Mouse (Mus musculus) lung, adult 2 months (tissue): ENCODE measurements around the gene Hoxa5. TPM values are rescaled to one million over a fixed set of nuclear protein-coding genes. Genes with fewer than 3 reads are reported as not detected.

Source experiments
- DNase-seq: peaks from one replicate; pipeline ENCODE4 v3.0.0; 2022
- H3K4me1 ChIP-seq: fragments of 200-500 bp; 2 replicates; pipeline ENCODE4 v1.6.1; 2011; ENCODE audit warnings: low read length; ENCODE audit not compliant: control insufficient read depth, insufficient read depth
- H3K4me3 ChIP-seq: fragments of 200-500 bp; replicated peaks from 2 replicates; pipeline ENCODE3; 2011; ENCODE audit warnings: low read depth, mild to moderate bottlenecking, control low read depth, low read length; ENCODE audit errors: extremely low read depth
- CTCF ChIP-seq: fragments of 200-500 bp; IDR thresholded peaks from 2 replicates; pipeline ENCODE4 v1.5.1; 2011; ENCODE audit warnings: mild to moderate bottlenecking, low read length, control low read depth; ENCODE audit not compliant: insufficient read depth
- POLR2A ChIP-seq: fragments of 200-500 bp; IDR thresholded peaks from 2 replicates; pipeline ENCODE4 v1.6.1; 2011; ENCODE audit warnings: low read depth, mild to moderate bottlenecking, control low read depth, low read length, borderline replicate concordance; ENCODE audit errors: extremely low read depth
- WGBS: fragments of 180-500 bp; shearing (Covaris S2); methylation state at CpG from one replicate; pipeline ENCODE4 v1.1.7; 2018; 5-methylcytosine and 5-hydroxymethylcytosine counted together
- polyA plus RNA-seq: library from polyadenylated mRNA; depleted of rRNA; stranded (reverse); fragments of >200 nt; gene quantifications from 2 replicates; pipeline ENCODE4 v1.2.3, GENCODE M21; 2012

The Hoxa5 gene
- polyA plus RNA-seq, 1 experiment = 29.1 TPM

GRCm38 (mm10) chr6:52247766-52248637, 43.6 kb upstream of the Hoxa5 start:
- no peak for DNase-seq
- no peak overlapping the region for H3K4me3 ChIP-seq
- 5% methylated on average over 23 of the region's 23 CpGs for WGBS
- H3K4me1 ChIP-seq = peaks cover 2% of the 10 kb centered on the region
- no peak for TF ChIP-seq CTCF
- TF ChIP-seq POLR2A = no peak

GRCm38 (mm10) chr6:52246916-52247315, 42.5 kb upstream of the Hoxa5 start:
- 8% methylated on average over 3 of the region's 3 CpGs for WGBS
- Histone ChIP-seq H3K4me1 (peaks cover 2% of the 10 kb centered on the region), H3K4me3 (no peak overlapping the region)
- TF ChIP-seq CTCF = no peak
- TF ChIP-seq POLR2A = no peak
- DNase-seq = no peak

DNA sequence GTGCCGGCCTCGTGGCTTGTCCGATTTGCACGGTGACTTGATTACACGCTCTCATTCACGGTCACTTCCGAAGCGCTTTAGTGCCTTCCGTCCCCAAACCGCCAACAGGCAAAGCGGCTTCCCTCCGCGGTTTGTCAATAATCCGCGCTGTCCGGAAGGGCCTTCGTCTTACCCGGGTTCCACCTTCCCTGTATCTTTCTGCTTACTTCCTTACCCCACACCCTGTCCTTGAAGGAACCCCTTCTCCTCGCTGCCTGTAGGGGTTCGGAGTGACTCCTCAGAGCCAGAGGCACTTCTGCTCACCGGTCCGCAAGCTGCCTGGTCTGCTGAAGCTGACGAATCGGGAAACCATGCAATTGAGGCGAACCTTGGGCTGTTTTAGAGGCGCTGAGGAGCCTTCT, 42.0 kb upstream of the Hoxa5 start:
- WGBS = 2% methylated on average over 26 of the region's 26 CpGs
- H3K4me1 ChIP-seq = peaks cover 2% of the 10 kb centered on the region
- DNase-seq = no peak
- TF ChIP-seq CTCF = no peak
- no peak for TF ChIP-seq POLR2A
- no peak overlapping the region for H3K4me3 ChIP-seq

GRCm38 (mm10) chr6:52245757-52246142, 41.4 kb upstream of the Hoxa5 start, which contains the start of gene Hoxa11:
Hoxa11 (minus strand) TSS chr6:52245810.
- WGBS = 4% methylated on average over 20 of the region's 20 CpGs
- TF ChIP-seq CTCF (no peak), POLR2A (no peak)
- no peak within 1 kb of the TSS for H3K4me3 ChIP-seq
- H3K4me1 ChIP-seq = peaks cover 2% of the 10 kb centered on the region
- no peak for DNase-seq

DNA sequence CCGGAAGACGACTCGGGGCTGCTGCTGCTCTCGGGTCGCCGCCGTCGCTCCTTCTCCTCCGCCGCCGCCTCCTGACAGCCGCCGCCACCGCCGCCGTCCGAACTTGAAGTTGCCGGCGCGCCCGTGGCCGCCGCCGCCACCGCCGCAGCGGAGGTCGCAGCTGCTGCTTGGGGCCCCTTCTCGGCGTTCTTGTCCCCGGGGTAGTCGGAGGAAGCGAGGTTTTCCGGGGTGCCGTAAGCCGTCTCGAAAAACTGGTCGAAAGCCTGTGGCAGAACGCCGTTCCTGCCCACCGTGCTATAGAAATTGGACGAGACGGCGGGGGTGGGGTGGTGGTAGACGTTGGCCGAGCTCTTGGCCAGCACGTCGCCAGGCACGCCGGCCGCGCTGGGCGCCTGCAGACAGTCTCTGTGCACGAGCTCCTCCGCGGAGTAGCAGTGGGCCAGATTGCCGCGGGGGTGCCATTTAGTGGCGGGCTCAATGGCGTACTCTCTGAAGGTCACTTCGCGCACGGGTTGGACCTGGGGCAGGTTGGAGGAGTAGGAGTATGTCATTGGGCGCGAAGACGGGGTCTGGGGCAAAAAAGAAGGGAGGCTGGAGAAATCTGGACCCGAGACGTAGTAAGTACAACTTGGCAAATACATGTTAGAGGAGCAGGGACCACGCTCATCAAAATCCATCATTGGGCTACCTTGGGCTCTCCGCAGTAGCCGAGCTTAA, 40.8 kb upstream of the Hoxa5 start:
- H3K4me3 ChIP-seq = no peak overlapping the region
- H3K4me1 ChIP-seq = peaks cover 2% of the 10 kb centered on the region
- TF ChIP-seq CTCF = no peak
- 4% methylated on average over 71 of the region's 71 CpGs for WGBS
- DNase-seq = no peak

DNA sequence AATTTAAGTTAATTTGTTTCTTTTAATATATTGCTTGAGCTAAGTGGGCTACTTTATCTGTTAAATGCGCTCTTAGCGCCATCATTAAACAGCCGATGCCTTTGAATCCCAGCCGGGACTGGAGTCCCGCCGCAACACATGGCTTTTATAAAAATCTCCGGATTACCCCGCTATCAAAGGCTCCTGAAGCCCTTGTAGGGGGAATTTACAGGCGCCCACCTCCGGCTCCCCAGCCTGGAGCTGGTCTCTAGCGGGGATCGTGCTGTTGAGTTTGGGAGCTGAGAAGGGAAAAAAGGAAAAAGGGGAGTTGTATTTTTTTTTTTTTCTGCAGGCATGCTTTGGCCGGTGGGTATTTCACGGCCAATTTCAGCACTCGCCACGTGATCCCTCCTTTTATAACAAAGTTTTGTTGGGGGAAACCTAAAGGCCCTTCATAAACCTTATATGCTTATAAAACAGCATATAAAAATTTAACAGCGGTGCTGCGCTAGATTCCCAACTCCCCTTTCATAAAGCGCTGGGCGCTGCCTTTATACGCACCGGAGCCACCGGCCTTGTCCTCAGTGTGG, 40.2 kb upstream of the Hoxa5 start:
- peaks cover 2% of the 10 kb centered on the region for H3K4me1 ChIP-seq
- TF ChIP-seq CTCF = no peak
- TF ChIP-seq POLR2A = no peak
- 8% methylated on average over 23 of the region's 23 CpGs for WGBS
- DNase-seq = no peak
- H3K4me3 ChIP-seq = no peak overlapping the region

DNA sequence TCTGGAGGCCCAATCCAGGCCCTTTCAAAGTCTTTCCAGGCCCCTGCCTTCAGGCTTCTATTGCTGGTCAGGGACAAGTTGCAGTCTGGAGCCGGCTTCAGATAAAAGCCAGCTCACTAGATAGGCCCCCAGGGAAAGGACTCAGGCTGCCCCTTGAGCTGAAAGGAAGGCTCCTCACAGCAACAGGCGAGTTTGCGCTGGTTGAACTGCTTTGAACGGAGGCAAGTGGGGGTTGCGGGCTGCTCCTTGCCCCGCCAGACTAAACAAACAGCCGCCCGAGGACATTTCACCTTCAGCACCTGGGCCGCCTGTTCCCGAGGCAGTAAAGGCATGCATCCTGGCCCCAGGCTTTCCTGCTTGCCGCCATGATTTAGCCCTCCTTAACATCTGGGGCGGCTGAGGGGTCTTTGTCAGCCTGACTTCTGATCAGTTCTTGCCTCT, 39.3 kb upstream of the Hoxa5 start:
- Histone ChIP-seq H3K4me3 (no peak overlapping the region), H3K4me1 (peaks cover 2% of the 10 kb centered on the region)
- no peak for DNase-seq
- WGBS = 14% methylated on average over 12 of the region's 12 CpGs
- no peak for TF ChIP-seq CTCF
- TF ChIP-seq POLR2A = no peak

DNA sequence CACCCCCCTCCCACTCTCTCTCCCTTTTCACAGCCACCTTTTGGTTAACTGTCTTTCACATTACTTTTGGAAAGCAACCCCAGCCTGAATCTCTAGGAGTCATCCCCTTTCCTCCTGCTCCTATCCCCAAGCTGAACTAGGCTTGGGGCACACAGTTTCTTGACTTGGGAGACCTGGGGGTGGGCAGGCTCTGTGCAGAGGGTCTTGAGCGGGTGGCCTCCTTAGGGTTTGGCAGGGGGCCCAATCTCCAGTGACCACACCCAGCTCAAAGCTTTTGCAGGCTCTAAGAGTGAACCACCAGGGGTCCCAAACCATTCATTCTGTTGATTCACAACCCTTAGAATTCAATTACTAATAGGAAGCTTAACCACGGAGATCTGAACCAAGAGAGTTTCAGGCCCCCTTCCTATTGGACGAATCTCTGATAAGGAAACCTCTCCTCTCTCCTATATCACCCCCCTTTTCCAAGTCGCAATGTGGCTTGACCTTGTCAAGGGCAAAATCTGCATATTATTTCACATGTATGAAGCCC, 38.5 kb upstream of the Hoxa5 start:
- Histone ChIP-seq H3K4me1 (peaks cover 2% of the 10 kb centered on the region), H3K4me3 (no peak overlapping the region)
- TF ChIP-seq CTCF = no peak
- TF ChIP-seq POLR2A = no peak
- DNase-seq = no peak
- WGBS = 11% methylated on average over 4 of the region's 4 CpGs

- TF ChIP-seq CTCF = no peak
- TF ChIP-seq POLR2A = no peak
- DNase-seq = no peak
- WGBS = 11% methylated on average over 9 of the region's 9 CpGs
- Histone ChIP-seq H3K4me1 (no peaks in the 10 kb centered on the region; the same call in 1 of the 2 replicates), H3K4me3 (no peak overlapping the region)
Measured at GRCm38 (mm10) chr6:52241001-52241621, 36.7 kb upstream of the Hoxa5 start.
